20 mouse cellular contexts compared by ENCODE assay signal in genomic region chr14:19759277-19760193, GRCm38 (mm10). TPM values are rescaled to one million over a fixed set of nuclear protein-coding genes. Genes with fewer than 3 reads are reported as not detected.
DNase-seq lines count a peak whose midpoint lies in the region; ATAC-seq and TF ChIP-seq lines count a peak whose summit lies in the region.
"Had no signal": no experiment of that assay in that cellular context is flagged by ENCODE, and none has a peak within 500 bp of the region (broad histone marks: within the 10 kb centered on the region; RNA-seq: fewer than 3 reads in every experiment).

No protein-coding gene starts in this region.

- H3K36me3 ChIP-seq in heart, embryonic 11.5 days (ENCODE audit: control insufficient read depth, insufficient read depth, low read length): peaks cover 3% of the 10 kb centered on the region; the same call in 1 of the 2 replicates
- H3K36me3 ChIP-seq in limb, embryonic 10.5 days: peaks cover 62% of the 10 kb centered on the region
- no peaks in the 10 kb centered on the region for H3K36me3 ChIP-seq in lung, postnatal 0 days (ENCODE audit: insufficient read depth, low read length)
- H3K36me3 ChIP-seq: midbrain, embryonic 15.5 days; neural tube, embryonic 15.5 days had no signal

- peaks cover 50% of the 10 kb centered on the region for H3K4me1 ChIP-seq in heart, embryonic 11.5 days (ENCODE audit: control insufficient read depth, insufficient read depth, low read length)
- H3K4me1 ChIP-seq in limb, embryonic 10.5 days: peaks cover 46% of the 10 kb centered on the region
- no peaks in the 10 kb centered on the region for H3K4me1 ChIP-seq in lung, postnatal 0 days (ENCODE audit: insufficient read depth, low read depth, low read length)

- H3K9ac ChIP-seq in heart, embryonic 11.5 days (ENCODE audit: low read depth, low read length): no peak overlapping the region
- H3K9ac ChIP-seq in lung, postnatal 0 days (replicated peaks; ENCODE audit: low read depth): no peak overlapping the region
- H3K9ac ChIP-seq: embryonic facial prominence, embryonic 12.5 days; liver, embryonic 14.5 days; midbrain, embryonic 15.5 days; neural tube, embryonic 15.5 days had no signal

- no peaks in the 10 kb centered on the region for H3K27me3 ChIP-seq in heart, embryonic 11.5 days (ENCODE audit: control insufficient read depth, insufficient read depth, low read length)
- no peaks in the 10 kb centered on the region for H3K27me3 ChIP-seq in limb, embryonic 10.5 days (ENCODE audit: low read depth, poor library complexity, severe bottlenecking)
- peaks cover 5% of the 10 kb centered on the region; the same call in 1 of the 2 replicates for H3K27me3 ChIP-seq in lung, postnatal 0 days (replicated peaks; ENCODE audit: insufficient read depth, low read length)
- H3K27me3 ChIP-seq: embryonic facial prominence, embryonic 12.5 days; midbrain, embryonic 15.5 days; neural tube, embryonic 15.5 days had no signal

- peak overlapping the region; percentile 77 for H3K27ac ChIP-seq in heart, embryonic 11.5 days (ENCODE audit: low read depth, low read length)
- 0 out of 2 replicates have a peak overlapping the region, but pooled peaks have one; percentile 6 for H3K27ac ChIP-seq in limb, embryonic 10.5 days
- H3K27ac ChIP-seq in lung, postnatal 0 days (ENCODE audit: low read length): no peak overlapping the region
- H3K27ac ChIP-seq in left cerebral cortex, adult 2 months: no peak overlapping the region
- H3K27ac ChIP-seq: embryonic facial prominence, embryonic 12.5 days; liver, embryonic 14.5 days; midbrain, embryonic 15.5 days; neural tube, embryonic 15.5 days had no signal

- WGBS in heart, embryonic 11.5 days (ENCODE audit: insufficient replicate concordance): 16% methylated on average over 10 of the region's 10 CpGs
- WGBS in limb, embryonic 10.5 days: 70% methylated on average over 10 of the region's 10 CpGs
- WGBS in lung, postnatal 0 days: 33% methylated on average over 10 of the region's 10 CpGs

- TF ChIP-seq CTCF in lung, postnatal 0 days (IDR thresholded peaks at IDR 0.05): no peak
- no peak for TF ChIP-seq CTCF in left cerebral cortex, adult 2 months (IDR thresholded peaks at IDR 0.05)

- peak; percentile 52; the same call in 1 of the 2 replicates for TF ChIP-seq EP300 in lung, postnatal 0 days (IDR thresholded peaks at IDR 0.05)

- intact Hi-C loops in left cerebral cortex, adult 2 months (cut with DNase I): no loop called here

- no peak overlapping the region for H3K4me3 ChIP-seq in heart, embryonic 11.5 days (ENCODE audit: low read depth, low read length)
- H3K4me3 ChIP-seq in limb, embryonic 10.5 days: no peak overlapping the region
- H3K4me3 ChIP-seq in lung, postnatal 0 days (ENCODE audit: low read depth, low read length): no peak overlapping the region
- H3K4me3 ChIP-seq in left cerebral cortex, adult 2 months: no peak overlapping the region
- H3K4me3 ChIP-seq: embryonic facial prominence, embryonic 12.5 days; erythroblast, embryonic 14.5 days; midbrain, embryonic 15.5 days; myocyte; neural tube, embryonic 15.5 days had no signal

- peak; percentile 49; the same call in 1 of the 2 replicates for ATAC-seq in heart, embryonic 11.5 days (replicated peaks; ENCODE audit: insufficient number of reproducible peaks, low FRiP score, low TSS enrichment)
- ATAC-seq in lung, postnatal 0 days: peak; percentile 95
- ATAC-seq: forebrain, embryonic 14.5 days; midbrain, embryonic 15.5 days had no signal

- H3K9me3 ChIP-seq in heart, embryonic 11.5 days (replicated peaks; ENCODE audit: control insufficient read depth, low read length): no peaks in the 10 kb centered on the region
- no peaks in the 10 kb centered on the region for H3K9me3 ChIP-seq in limb, embryonic 10.5 days (replicated peaks)
- H3K9me3 ChIP-seq in lung, postnatal 0 days (ENCODE audit: low read length): no peaks in the 10 kb centered on the region
- H3K9me3 ChIP-seq: embryonic facial prominence, embryonic 12.5 days; midbrain, embryonic 15.5 days; neural tube, embryonic 15.5 days had no signal

- peak overlapping the region; percentile 42 for H3K4me2 ChIP-seq in heart, embryonic 11.5 days
- H3K4me2 ChIP-seq in lung, postnatal 0 days (replicated peaks; ENCODE audit: low read depth, low read length): no peak overlapping the region
- H3K4me2 ChIP-seq: embryonic facial prominence, embryonic 12.5 days; midbrain, embryonic 15.5 days; neural tube, embryonic 15.5 days had no signal

- DNase-seq in heart, postnatal 4 days: no peak
- DNase-seq in ES-CJ7 (ENCODE audit: low read depth, low spot score): peak; percentile 31
- no peak for DNase-seq in limb, embryonic 10.5 days (ENCODE audit: low spot score)
- peak; percentile 86 for DNase-seq in lung, postnatal 0 days (ENCODE audit: low spot score)
- DNase-seq in B cell, adult 2 months: no peak
- DNase-seq in left cerebral cortex, adult 2 months (ENCODE audit: extremely low spot score in 1 of 2, low spot score in 2 of 2): no peak
- no peak for DNase-seq in urinary bladder, postnatal 4 days (ENCODE audit: low spot score in 2 of 2)
- DNase-seq: cerebellum, adult 9-11 months; gastrocnemius, postnatal 14 days; kidney, adult 8-10 months; kidney, postnatal 4 days; thymus, postnatal 25 days had no signal

RNA-seq across cellular contexts. Expression of gene Nid2, which starts 8.5 kb away (rescaled TPM):
- 146 and 178 TPM in 2 replicates for polyA plus RNA-seq in heart, embryonic 11.5 days (2014; fragmentation: Nextera tagmentation; extraction: Ambion mirVana)
- total RNA-seq in heart, postnatal 4 days (2021): 100 to 1,000 TPM; 118 to 125 TPM
- 98.5 TPM in 2 replicates for polyA plus RNA-seq in limb, embryonic 10.5 days (2016; fragmentation: Nextera tagmentation; extraction: Ambion mirVana)
- 39.0 and 40.4 TPM in 2 replicates for polyA plus RNA-seq in lung, postnatal 0 days (2015; fragmentation: Nextera tagmentation; extraction: Ambion mirVana)
- total RNA-seq in left cerebral cortex, adult 2 months (2021): 1 to 10 TPM; 2.3 to 2.6 TPM

Comparison
In these comparisons a context has a peak if more than half of its experiments do, and no peak if none do; other contexts are left out.
1. H3K27ac ChIP-seq: peak in heart, embryonic 11.5 days (single experiment) and limb, embryonic 10.5 days (single experiment); none in lung, postnatal 0 days (single experiment) and left cerebral cortex, adult 2 months (single experiment).
2. DNase-seq: peak in ES-CJ7 (single experiment) and lung, postnatal 0 days (single experiment); none in heart, postnatal 4 days (single experiment), limb, embryonic 10.5 days (single experiment), B cell, adult 2 months (0 of 2), left cerebral cortex, adult 2 months (0 of 2) and urinary bladder, postnatal 4 days (0 of 2).